Mouse (Mus musculus) layer of hippocampus, adult 8-10 months (tissue): ENCODE data around the gene Lig3. TPM values are rescaled to one million over a fixed set of nuclear protein-coding genes. Genes with fewer than 3 reads are reported as not detected.
"Not testable (repeated sequence)": the region's sequence is repeated elsewhere in the genome, so short reads cannot be mapped to it uniquely, and the experiment has no call there.

Source experiments
- DNase-seq, 2 experiments: peaks; one replicate each; pipeline ENCODE4 v3.0.0; 2022; ENCODE audit warnings: low spot score in 2 of 2
- total RNA-seq, 4 experiments: library from RNA; stranded (reverse); gene quantifications; 2 replicates each; pipeline ENCODE4 v1.2.4; 2022

Gene Lig3
- total RNA-seq, 4 experiments from 2014 or later, result 23.9 to 31.5 (median 26.7) TPM

DNA sequence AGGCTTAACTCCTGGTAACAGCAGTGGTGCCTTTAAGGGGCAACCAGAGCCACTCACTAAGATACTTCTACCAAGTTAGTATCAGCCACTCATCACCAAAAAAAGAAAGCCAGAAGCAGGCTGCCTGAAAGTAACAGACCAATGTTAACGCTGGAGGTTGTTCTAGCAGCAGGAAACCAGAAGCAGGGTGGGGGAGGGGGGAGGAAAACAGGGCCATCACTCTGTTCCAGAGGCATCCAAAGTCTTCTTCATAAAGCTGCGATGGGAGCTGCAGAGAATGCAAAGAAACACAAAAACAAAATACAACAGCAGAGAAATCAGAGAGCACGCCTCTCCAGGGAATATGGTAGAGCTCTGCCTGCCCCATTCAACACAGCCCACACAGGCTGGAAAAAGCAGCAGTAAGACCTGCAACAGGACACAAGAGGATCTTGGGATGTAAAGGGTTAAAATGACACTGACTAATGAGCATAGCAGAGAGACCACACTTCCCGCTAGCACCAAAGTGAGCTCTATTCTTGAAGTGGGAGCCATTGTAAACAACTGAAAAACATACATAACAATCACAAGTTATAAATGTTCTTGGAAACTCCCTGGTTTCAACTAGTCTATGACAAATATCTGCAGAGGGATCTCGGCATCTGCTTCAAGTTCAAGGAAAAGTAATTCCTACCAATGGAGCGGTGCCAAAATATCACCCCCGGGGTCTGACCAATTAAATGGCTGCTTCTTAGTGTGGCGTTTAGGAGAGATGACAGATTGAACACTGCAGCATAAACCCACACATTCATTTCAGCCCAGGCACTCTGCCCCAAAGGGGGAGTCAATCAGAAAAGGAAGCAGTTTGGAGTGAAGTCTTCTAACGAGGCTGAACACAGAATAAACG is 50.3 kb downstream of the Lig3 start:
- peak; percentile 45 to 47 for DNase-seq

DNA sequence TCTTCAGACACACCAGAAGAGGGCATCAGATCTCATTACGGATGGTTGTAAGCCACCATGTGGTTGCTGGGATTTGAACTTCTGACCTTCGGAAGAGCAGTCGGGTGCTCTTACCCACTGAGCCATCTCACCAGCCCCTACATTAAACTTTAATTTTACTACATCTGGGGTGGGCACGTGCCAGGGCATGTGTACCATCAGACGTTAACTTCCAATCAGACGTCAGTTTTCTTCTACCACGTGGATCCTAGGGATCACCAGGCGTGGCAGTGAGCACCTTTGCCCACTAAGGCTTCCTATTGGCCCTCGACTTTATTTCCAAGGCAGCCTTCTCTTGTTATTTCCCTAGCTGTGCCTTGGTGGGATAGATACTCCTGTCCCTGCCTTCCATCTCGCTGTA is 51.5 kb downstream of the Lig3 start:
- DNase-seq, result not testable (repeated sequence)

DNA sequence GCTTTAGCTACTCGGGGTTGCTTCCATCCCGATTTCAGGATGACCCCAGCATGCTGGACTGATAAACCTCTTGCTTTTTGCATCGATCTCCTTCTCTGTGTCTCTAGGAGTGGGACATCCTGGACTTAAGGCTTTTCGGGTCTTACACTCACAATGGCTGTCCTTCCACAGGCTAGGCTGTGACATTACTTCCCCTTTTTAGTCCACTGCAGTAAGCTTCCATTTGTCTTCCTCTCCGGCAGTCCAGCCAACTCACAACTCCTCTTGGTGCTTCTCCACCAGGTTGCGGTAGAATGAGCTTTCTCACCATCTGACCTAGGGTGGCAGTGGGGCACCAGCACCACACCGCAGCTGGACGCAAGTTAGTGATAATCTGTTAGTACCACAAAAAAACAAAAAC is 53.0 kb downstream of the Lig3 start:
- no peak for DNase-seq

DNA sequence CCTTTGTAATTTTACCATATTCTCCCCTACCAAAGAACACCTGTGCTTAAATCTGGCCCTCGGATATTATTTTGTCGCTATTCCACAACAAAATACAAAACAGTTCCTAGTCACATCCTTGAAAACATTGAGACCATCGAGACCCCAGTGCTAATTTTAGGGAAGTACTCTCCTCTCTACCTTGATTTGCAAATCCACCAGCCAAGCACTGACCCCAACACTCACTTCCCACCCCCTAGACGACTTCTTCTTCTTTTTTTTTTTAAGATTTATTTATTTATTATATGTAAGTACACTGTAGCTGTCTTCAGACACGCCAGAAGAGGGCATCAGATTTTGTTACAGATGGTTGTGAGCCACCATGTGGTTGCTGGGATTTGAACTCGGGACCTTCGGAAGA is 53.5 kb downstream of the Lig3 start:
- not testable (repeated sequence) for DNase-seq

DNA sequence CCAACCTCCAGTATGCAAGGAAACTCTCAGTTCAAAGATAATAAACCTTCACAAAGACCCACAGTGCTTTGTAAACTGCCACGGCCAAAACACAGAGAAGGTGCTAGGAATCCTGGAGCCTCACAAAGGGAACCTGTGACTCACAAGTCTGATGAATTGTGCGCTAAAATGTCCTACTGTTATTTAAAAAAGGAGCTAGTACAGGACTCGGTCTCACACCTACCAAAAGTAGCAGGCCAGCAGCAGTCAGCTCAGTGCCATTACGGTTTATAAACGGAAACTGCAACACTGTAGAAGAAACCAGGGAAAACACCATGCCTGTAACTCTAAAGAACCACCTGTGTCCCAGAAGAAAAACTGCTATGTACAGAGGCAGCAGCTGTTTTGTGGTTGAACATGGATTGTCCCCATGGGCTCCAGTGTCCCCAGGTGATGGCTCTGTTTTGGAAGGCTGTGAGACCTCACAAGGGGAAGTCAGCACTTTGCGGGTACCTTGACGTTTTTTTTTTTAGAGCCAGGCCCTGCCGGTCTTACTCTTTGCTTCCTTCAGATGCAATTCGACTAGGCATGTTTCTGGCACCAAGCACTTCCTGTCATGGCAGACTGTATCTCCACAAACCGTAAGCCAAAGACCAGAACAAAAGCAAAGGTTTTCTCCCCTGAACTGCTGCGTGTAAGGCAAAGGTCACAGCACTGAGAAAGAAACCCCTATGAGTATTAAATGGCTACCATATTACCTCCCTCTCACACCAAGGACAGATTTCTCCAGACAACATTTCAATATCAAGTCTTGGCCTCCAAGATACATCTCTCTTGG is 54.9 kb downstream of the Lig3 start:
- DNase-seq, result no peak

DNA sequence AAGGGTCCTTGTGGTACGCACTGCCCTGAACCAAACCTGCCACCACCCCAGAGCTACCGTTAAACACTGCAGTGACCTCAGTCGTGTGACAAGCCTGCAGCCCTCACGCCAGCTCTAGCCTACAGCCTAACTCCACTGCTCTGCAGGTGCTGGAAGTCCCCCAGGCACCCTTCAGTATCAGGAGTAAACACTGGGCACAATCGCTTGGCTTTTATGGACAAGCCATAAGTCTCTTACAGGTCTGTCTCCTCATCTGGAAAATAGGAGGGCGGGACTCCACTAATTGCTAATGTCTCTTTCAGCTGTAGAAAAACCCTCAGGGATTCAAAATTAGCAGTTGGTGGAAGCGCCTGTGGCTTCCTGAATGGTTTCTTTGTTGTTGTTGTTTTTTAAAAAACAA is 56.3 kb downstream of the Lig3 start:
- DNase-seq, result no peak

DNA sequence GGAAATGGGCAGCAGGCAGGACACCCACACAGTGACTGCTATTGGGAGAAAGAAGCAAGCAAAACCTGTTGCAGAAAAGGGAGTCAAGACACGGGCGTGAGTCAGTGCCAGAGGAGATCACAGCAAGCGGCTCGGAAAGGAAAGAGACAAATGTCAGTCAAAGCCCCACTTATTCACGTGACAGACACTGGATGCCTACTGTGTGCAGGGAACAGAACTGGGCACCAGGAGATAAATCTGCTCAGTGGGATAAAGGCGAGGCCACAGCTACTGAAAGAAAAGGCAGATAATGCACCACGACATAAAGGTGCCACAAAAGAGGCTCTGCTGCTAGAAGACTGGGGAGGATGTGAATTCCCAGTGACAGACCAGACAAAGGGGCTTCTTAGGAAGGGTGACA is 56.9 kb downstream of the Lig3 start:
- no peak for DNase-seq

DNA sequence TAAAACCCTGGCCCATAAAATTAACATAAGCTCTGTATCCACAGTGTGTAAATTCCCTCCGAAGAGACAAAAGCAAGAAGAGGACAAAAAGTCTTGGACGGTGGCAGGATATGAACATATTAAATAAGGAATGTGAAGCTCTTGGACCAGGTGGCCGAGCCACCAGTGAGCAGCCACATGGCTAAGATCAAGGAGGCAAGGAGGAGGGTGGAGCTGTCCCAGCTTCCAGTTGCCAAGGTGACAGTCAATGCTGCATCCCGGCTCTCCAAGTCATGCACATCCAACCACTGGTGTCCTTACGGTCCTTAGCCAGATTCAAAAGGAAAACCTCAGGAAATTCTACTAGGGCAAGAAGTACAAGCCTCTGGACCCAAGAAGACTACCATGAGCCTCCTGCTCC is 57.6 kb downstream of the Lig3 start:
- no peak for DNase-seq

DNA sequence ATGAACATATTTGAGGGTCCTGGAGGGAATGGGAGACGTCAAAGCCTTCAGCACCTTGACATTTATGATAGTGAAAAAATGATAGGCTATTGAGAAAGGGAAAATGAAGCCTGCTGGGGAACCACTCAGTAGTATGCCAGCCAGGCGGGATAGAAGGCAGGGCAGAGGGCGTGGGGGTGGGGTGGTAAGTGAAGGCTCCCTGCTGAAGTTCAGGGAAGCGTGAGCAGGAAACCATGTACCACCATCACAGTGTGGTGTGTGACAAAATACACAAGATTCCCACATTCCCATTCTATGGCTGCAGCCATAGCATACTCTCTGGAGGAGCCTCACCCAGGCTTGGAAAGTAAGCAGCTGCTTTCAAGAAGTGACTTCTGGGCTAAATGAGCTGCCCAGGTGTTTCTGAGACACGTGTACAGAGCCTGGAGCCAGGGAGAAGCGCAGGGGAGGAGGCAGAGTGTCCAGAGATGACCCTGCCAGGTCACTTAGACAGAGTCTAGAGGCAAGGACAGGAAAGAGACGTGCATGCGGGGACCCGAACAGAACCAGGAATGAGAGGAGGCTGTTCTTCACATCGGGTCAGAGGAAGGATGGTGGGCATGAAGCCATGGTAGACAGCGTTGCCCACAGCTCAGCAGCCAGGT is 64.0 kb downstream of the Lig3 start:
- DNase-seq, result no peak

DNA sequence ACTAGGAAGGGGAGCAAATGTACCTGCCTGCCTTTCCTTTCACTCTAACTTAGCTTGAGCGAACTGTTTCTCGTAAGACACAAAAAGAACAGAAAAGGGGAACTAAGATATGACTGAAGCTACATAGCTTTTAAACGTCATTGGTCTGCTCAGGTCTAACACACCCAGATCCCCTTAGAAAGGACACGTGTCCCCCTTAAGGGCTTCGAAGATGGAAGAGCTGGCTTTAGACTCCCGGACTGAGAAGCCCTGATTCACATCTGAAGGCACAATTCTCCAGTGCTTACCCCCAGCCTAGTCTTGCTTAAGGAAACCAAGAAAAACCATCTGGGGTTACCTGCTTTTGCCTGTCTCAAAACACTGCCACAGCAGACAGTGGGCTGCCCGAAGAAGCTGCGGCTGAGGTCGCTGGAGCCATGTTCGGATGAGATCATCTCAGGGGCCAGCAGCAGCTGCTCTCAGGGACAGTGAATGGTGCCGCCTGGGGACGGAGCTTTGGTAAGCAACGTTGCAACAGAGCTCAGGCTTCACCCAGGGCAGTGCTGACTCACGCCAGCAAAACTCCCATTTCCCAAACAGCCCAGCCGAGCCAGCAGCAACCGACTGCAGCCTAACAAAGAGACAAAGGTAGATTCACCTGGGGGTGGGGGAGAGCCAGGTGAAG is 64.6 kb downstream of the Lig3 start:
- DNase-seq, result peak; percentile 64 to 69

DNA sequence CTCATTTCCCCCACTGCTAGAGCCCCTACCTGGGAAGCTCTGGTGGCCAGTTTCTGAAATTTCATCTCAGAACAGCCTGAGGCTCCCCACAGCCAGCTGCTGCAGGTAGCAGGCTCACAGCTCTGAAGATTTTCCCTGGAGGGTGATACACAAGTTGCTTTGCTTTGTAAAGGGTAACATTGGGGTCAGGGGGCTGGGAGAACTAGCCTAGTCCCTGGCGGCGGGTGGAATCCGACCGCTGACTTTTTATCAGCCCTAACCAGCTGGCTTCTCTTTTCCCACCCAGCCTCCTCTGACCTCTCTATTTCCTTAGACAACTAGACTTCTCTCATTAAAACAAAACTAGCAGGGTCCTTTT is 65.2 kb downstream of the Lig3 start:
- DNase-seq, result no peak

DNA sequence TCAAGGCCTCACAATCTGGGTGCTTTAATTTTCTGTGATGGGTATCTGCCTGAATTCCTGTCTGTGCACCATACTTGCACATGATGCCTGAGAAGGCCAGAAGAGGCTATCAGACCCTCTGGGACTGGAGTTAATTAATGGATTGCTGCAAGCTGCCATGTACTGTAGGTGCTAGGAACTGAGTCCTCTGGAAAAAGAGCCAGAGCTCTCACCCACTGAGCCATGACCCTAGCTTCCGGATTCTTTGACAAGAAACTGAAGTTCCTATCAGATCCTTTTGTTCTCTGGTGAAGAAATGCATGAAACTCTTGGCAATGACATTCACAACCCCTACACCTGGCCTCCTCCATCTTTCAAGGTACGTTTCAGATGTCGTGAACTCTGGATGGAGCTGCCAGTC is 66.0 kb downstream of the Lig3 start:
- DNase-seq, result no peak

DNA sequence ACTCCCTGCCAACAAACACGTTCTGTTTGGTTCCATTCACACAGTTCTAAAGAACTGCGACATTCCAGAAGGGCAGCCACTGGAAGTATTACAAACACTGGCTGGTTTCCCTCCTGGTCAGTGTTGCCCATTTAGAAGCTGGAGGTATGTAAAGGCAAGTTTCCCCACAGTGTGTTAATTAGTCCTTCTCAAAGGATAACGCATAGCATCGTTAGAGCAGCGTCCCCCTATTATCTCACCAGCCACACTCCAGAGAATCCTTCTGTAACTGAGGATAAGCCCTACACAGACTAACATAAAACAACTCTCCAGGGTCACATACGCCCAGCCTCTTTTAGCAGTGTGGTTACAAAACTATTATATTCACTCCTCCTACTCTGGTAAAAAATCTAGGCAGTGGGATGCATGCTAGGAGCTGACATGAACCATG is 66.7 kb downstream of the Lig3 start:
- DNase-seq, result no peak

DNA sequence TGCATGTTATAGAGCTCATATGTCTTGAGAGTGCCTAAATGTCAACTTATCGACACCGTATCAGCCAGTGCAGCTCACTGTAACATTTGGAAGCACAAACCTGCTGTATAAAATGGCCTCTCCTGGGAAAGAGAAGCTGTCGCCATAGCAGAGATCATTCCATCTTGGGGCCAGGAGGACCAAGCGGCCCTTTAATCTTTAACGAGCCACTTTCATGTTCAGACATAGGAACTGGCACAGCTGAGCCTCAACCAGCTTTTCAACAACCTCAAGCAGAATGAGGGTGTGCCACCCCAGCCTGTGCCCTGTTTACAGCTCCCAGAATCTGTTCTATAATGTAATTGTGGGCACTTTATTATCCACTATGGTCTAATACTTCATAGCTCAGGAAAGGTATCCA is 69.4 kb downstream of the Lig3 start:
- DNase-seq, result no peak

DNA sequence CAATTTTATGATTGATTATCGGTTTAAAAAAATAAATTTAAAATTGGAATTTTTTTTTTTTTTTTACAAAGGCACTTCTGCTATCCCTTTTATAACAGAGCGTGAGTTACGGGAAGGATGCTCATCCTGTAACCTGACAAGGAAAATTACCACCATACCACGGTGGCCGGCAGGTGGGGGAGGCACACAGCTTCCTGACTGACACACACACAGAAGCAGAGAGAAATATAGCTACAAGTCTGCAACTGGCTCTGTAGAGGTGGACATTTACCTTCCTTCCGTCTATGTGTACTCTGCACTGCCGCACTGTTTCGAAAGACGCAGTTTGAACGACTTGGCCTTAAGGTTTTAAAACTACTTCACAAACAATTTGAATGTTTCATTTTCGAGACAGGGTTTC is 71.2 kb downstream of the Lig3 start:
- no peak for DNase-seq

DNA sequence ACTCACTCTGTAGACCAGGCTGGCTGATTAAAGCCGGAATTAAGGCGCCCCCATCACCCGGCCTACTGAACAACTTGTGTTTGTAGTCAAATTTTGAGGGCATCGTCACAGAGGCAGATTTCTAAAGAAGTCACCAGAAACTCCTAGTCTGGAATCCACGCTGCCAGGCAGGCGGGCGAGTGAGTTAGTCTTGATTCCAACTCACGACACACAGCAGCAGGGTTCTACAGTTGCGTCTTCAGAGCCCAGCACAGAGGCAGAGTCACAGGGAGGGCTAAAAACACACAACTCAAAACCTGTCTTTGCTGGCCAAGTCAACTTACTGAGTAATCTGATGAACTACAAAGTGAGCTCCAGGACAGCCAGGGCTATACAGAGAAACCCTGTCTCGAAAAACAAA is 71.6 kb downstream of the Lig3 start:
- DNase-seq, result no peak

DNA sequence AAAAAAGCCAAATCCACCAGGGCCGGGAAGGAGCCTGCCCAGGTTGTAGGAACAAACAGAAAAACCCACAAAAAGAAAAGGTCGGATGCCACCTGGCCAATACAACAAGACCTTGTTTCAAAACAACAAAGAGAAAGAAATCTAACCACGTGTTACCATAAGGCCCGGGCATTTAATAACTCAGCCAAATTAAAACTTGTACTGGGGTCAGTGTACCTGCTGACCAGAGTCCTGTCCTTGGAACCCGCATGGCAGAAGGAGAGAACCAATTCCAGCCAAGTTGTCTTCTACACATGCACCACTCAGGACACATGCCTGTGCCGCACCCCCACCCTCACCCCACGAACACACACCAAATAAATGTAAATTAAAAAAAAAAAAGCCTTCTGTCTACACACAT is 72.0 kb downstream of the Lig3 start:
- DNase-seq, result no peak
